Mouse (Mus musculus): Measurements from ENCODE around the gene Ubl4b.

- TF ChIP-seq CTCF (IDR thresholded peaks at IDR 0.05; ENCODE audit: low read depth): no peak
- TF ChIP-seq EP300 (IDR thresholded peaks at IDR 0.05; ENCODE audit: low read depth): no peak
Observed at GRCm38 (mm10) chr3:107596559-107596958, 41.7 kb upstream of the Ubl4b start.

All from liver, postnatal 0 days (tissue).